Mouse (Mus musculus) small intestine, adult 2 months (tissue): ENCODE measurements at regions not wholly inside any gene's neighbourhood (a gene's known extent, or its start where the extent isn't known, plus 50 kb on each side); places are given as distances from the start of the nearest gene placed in this dataset.

Source experiments
- CTCF ChIP-seq: fragments of 200-500 bp; IDR thresholded peaks from 2 replicates; pipeline ENCODE4 v1.5.1; 2012; ENCODE audit warnings: low read depth, mild to moderate bottlenecking, control low read depth, inconsistent platforms, low read length, moderate library complexity, mixed read lengths; ENCODE audit not compliant: insufficient replicate concordance, insufficient read length; ENCODE audit errors: extremely low read depth
- POLR2A ChIP-seq: fragments of 200-500 bp; IDR thresholded peaks from 2 replicates; pipeline ENCODE4 v1.6.1; 2012; ENCODE audit warnings: low read depth, mild to moderate bottlenecking, control low read depth, inconsistent platforms, low read length, moderate library complexity

GRCm38 (mm10) chr5:33519394-33519793 lies 85.6 kb upstream of the Nkx1-1 start:
- no peak for TF ChIP-seq CTCF
- no peak for TF ChIP-seq POLR2A
